In the genomic region with DNA sequence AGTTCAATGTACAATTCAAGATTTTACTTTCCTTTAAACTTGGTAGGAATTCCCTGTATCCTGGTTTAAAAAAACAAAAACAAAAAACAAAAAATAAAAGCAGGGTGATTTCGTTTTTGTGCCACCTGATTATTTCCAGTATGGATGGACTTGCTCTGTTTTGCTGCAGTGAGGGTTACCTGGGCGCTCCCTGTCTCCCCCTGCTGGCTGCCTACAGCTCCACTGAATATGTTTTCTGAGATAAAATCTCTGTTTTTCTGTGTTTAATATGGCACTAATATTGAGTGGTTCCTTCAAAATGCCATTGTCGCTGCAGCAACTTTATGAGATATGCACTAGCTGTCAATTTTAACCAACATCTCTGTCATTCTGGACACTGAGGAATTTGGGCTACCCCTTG, we compare ENCODE assay signal across 11 mouse cellular contexts.
DNase-seq lines count a peak whose midpoint lies in the region; ATAC-seq and TF ChIP-seq lines count a peak whose summit lies in the region.
"Had no signal": no experiment of that assay in that cellular context is flagged by ENCODE, and none has a peak within 500 bp of the region (broad histone marks: within the 10 kb centered on the region; RNA-seq: fewer than 3 reads in every experiment).

No protein-coding gene starts in this region.

- H3K27ac ChIP-seq in testis, adult 2 months (ENCODE audit: control insufficient read depth, insufficient read depth, low read depth, low read length), result no peak overlapping the region
- no peak overlapping the region for H3K27ac ChIP-seq in stomach, postnatal 0 days (replicated peaks)
- H3K27ac ChIP-seq in midbrain, embryonic 13.5 days, result no peak overlapping the region
- H3K27ac ChIP-seq: intestine, embryonic 15.5 days had no signal

- no peak for ATAC-seq in stomach, postnatal 0 days (ENCODE audit: low FRiP score, low TSS enrichment)
- no peak for ATAC-seq in midbrain, embryonic 13.5 days
- ATAC-seq: intestine, embryonic 15.5 days had no signal

- no peaks in the 10 kb centered on the region for H3K36me3 ChIP-seq in testis, adult 2 months (ENCODE audit: control insufficient read depth, insufficient read depth, low read length)
- H3K36me3 ChIP-seq in stomach, postnatal 0 days (ENCODE audit: control insufficient read depth, insufficient read depth, low read length), result no peaks in the 10 kb centered on the region
- H3K36me3 ChIP-seq in midbrain, embryonic 13.5 days, result no peaks in the 10 kb centered on the region
- H3K36me3 ChIP-seq: intestine, embryonic 15.5 days had no signal

- H3K9ac ChIP-seq in stomach, postnatal 0 days (ENCODE audit: low read length), result no peak overlapping the region
- no peak overlapping the region for H3K9ac ChIP-seq in midbrain, embryonic 13.5 days (replicated peaks)
- H3K9ac ChIP-seq: intestine, embryonic 15.5 days had no signal

- H3K4me2 ChIP-seq in stomach, postnatal 0 days (replicated peaks; ENCODE audit: low read depth), result no peak overlapping the region
- H3K4me2 ChIP-seq in midbrain, embryonic 13.5 days (replicated peaks), result no peak overlapping the region
- H3K4me2 ChIP-seq: intestine, embryonic 15.5 days had no signal

- H3K4me3 ChIP-seq in testis, adult 2 months (ENCODE audit: control insufficient read depth, low read depth, low read length), result no peak overlapping the region
- H3K4me3 ChIP-seq in stomach, postnatal 0 days (ENCODE audit: low read depth, low read length), result no peak overlapping the region
- no peak overlapping the region for H3K4me3 ChIP-seq in midbrain, embryonic 13.5 days (replicated peaks)
- H3K4me3 ChIP-seq: intestine, embryonic 15.5 days had no signal

- H3K27me3 ChIP-seq in testis, adult 2 months (ENCODE audit: control insufficient read depth, insufficient read depth, low read length), result no peaks in the 10 kb centered on the region
- H3K27me3 ChIP-seq in stomach, postnatal 0 days (ENCODE audit: control insufficient read depth, insufficient read depth, low read length), result no peaks in the 10 kb centered on the region
- no peaks in the 10 kb centered on the region for H3K27me3 ChIP-seq in midbrain, embryonic 13.5 days
- H3K27me3 ChIP-seq: intestine, embryonic 15.5 days had no signal

- TF ChIP-seq EP300 in stomach, postnatal 0 days (optimal IDR thresholded peaks at IDR 0.05), result no peak

- 55% methylated on average over 3 of the region's 3 CpGs for WGBS in stomach, postnatal 0 days
- 60% methylated on average over 3 of the region's 3 CpGs for WGBS in midbrain, embryonic 13.5 days

- no peak for TF ChIP-seq POLR2A in testis, adult 2 months (IDR thresholded peaks at IDR 0.05; ENCODE audit: control insufficient read depth, low read depth, low read length)

- H3K9me3 ChIP-seq in stomach, postnatal 0 days (ENCODE audit: control insufficient read depth, low read length), result no peaks in the 10 kb centered on the region
- H3K9me3 ChIP-seq in midbrain, embryonic 13.5 days, result no peaks in the 10 kb centered on the region
- H3K9me3 ChIP-seq: intestine, embryonic 15.5 days had no signal

- H3K4me1 ChIP-seq in testis, adult 2 months (ENCODE audit: control insufficient read depth, insufficient read depth, low read length), result no peaks in the 10 kb centered on the region
- H3K4me1 ChIP-seq in stomach, postnatal 0 days (replicated peaks; ENCODE audit: control insufficient read depth, insufficient read depth), result no peaks in the 10 kb centered on the region
- no peaks in the 10 kb centered on the region for H3K4me1 ChIP-seq in midbrain, embryonic 13.5 days (replicated peaks)
- H3K4me1 ChIP-seq: intestine, embryonic 15.5 days had no signal

- peak; percentile 24 to 27 for DNase-seq in cerebellum, postnatal 10 days
- DNase-seq in cerebellum, adult 9-10 months, result no peak
- peak; percentile 10 for DNase-seq in kidney, postnatal 10 days
- DNase-seq in kidney, adult 11 months, result no peak
- DNase-seq in testis, postnatal 10 days (ENCODE audit: low spot score), result no peak
- peak; percentile 15 for DNase-seq in stomach, postnatal 0 days (ENCODE audit: low spot score)
- DNase-seq: cerebellum, adult 2 months; lung, postnatal 4 days had no signal

- peak; percentile 19; the same call in 1 of the 2 replicates for TF ChIP-seq CTCF in testis, adult 2 months (IDR thresholded peaks at IDR 0.05; ENCODE audit: control insufficient read depth, insufficient read depth, insufficient replicate concordance, low read depth, low read length)
- TF ChIP-seq CTCF in stomach, postnatal 0 days (IDR thresholded peaks at IDR 0.05; ENCODE audit: low read depth), result peak; percentile 57

Comparison
In these comparisons a context has a peak if more than half of its experiments do, and no peak if none do; other contexts are left out.
1. DNase-seq: peak in cerebellum, postnatal 10 days (2 of 2), kidney, postnatal 10 days (single experiment) and stomach, postnatal 0 days (single experiment); none in cerebellum, adult 9-10 months (single experiment), kidney, adult 11 months (single experiment) and testis, postnatal 10 days (single experiment).